Mouse (Mus musculus): ENCODE data around the gene Fxyd7. TPM values are rescaled to one million over a fixed set of nuclear protein-coding genes. Genes with fewer than 3 reads are reported as not detected.

The Fxyd7 gene
- total RNA-seq, 2 experiments from 2014 or later = 1.4 to 1.6 TPM

DNA sequence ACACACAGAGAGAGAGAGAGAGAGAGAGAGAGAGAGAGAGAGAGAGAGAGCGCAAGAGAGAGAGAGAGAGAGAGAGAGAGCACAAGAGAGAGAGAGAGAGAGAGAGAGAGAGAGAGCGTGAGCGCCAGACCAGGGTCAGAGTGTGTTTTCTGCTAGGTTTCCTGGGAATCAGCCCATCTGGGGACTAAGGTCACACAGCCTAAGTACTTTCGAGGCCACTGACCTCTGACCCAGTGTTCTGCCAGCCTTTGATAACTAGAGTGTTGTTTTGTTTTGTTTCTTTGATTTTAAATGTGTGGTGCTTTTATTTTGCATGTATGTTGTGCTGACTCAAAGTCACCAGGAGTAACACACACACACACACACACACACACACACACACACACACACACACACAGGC is 4.6 kb upstream of the Fxyd7 start:
- no peak for TF ChIP-seq CTCF (IDR thresholded peaks at IDR 0.05)
- Histone ChIP-seq H3K27ac (peak overlapping the region; percentile 99), H3K4me3 (peak overlapping the region; percentile 39)
- intact Hi-C loops (cut with DNase I) = loop anchor here (5.0 to 10.0 kb wide), 2 partner anchors 99 to 116 kb away; partner anchors contain the start of gene Gramd1a
- DNase-seq = no peak

DNA sequence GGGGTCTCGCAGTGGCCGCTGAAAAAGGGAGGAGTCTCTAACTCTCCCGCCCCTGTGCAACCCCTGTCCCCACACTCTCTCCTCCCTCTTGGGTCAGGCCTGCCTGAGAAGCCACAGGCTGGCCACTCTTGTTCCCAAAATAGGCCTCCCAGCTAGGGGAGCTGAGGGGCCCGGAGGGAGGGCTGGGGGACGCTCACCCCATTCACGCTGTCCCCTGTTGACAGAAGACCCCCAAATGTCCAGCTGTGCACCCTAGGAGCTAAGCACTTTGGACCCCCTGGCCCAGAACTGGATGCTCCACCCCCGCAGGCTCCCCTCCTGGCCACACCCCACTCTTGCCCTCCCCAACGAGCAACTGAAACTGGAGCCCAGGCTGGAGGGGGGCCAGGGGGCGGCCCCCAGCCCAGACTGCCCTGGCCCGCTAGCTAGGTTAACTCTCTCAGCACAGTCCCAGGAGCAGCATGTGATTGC is 4.1 kb upstream of the Fxyd7 start:
- Histone ChIP-seq H3K4me3 (peak overlapping the region; percentile 75), H3K27ac (peak overlapping the region; percentile 99)
- DNase-seq = peak; percentile 97
- TF ChIP-seq CTCF (IDR thresholded peaks at IDR 0.05) = no peak
- intact Hi-C loops (cut with DNase I) = loop anchor here (5.0 to 10.0 kb wide), 2 partner anchors 99 to 117 kb away; partner anchors contain the start of gene Gramd1a

- peak overlapping the region; percentile 99 for H3K27ac ChIP-seq
- intact Hi-C loops (cut with DNase I) = loop anchor here (5.0 to 10.0 kb wide), 3 partner anchors 97 to 118 kb away; partner anchors contain the start of genes Gramd1a and Usf2
- no peak for TF ChIP-seq CTCF (IDR thresholded peaks at IDR 0.05)
- peak overlapping the region; percentile 75 for H3K4me3 ChIP-seq
- peak; percentile 90 for DNase-seq
Observed at GRCm38 (mm10) chr7:31054661-31055320, 3.5 kb upstream of the Fxyd7 start.

DNA sequence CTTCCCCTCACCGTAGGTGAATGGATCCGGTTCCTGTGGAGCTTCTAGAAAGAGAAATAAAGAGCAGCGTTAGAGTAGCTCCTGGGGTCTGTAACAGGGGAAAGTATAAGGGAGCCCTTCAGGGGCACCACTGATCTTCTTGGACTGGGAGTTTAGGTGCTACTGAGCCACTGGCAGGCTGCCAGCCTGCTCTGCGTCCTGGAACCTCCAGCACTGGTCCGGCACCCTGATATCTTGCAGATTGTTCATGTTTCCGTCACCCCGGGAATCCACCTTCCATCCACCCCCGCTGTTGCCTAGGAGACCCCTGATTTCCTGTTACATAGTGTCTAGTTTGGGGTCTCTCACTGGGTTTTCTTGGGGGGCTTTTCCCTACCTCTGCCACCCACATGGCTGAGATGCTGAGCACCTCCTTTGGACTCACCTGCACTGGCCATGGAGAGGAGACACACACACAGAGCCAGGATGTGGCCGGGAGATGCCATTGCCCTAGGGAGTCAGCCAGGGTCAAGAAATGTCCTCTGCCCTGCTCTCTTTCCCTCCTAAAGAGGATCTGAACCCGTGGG is 2.7 kb upstream of the Fxyd7 start:
- intact Hi-C loops (cut with DNase I) = loop anchor here (5.0 to 10.0 kb wide), 2 partner anchors 97 to 101 kb away; partner anchors contain the start of genes Gramd1a and Usf2
- DNase-seq = peak; percentile 59
- H3K27ac ChIP-seq = peak overlapping the region; percentile 99
- no peak for TF ChIP-seq CTCF (IDR thresholded peaks at IDR 0.05)
- peak overlapping the region; percentile 75 for H3K4me3 ChIP-seq

DNA sequence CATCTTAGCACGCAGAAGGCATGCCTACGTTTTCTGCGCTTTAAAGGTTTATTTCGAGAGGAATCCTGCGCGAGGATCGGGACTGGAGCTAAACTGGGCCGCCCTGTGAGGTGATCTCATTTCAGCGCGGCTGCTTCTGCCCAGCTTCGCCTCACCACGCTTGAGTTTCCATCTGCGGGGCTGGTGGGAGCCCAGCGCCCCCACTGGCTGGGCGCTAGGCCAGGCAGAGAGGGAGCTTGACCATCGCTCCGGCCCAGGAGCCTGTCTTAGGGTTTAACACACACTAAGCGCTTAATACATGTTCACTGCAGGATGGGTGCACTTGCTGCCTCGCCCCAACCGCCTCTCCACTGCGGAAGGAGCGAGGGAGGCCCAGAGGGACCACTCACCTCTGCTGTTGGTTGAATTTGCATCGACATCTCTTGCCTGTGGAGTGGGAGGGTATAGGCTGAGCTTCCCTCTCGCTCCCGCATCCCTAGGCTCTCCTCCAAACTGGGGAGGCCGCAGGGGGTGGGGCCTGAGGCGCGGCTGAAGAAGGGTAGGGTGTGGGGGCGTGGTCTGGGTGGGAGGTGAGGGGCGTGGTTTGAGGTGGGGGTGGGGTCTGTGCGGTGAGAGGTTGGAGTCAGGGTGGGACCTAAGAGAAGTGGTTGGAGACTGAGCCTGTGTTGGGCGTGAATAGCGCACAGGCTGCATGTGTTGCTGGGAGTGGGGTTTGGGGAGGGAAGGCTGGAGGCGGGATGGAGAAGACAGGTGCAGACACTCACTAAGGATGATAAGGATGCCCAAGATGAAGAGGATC is 1.6 kb upstream of the Fxyd7 start:
- intact Hi-C loops (cut with DNase I) = loop anchor here (5.0 to 10.0 kb wide), 2 partner anchors 96 to 102 kb away; partner anchors contain the start of genes Gramd1a and Usf2
- peak overlapping the region; percentile 75 for H3K4me3 ChIP-seq
- TF ChIP-seq CTCF (IDR thresholded peaks at IDR 0.05) = no peak
- H3K27ac ChIP-seq = peak overlapping the region; percentile 99
- DNase-seq = peak; percentile 72

GRCm38 (mm10) chr7:31052251-31052635 is 976 bp upstream of the Fxyd7 start:
- peak overlapping the region; percentile 75 for H3K4me3 ChIP-seq
- no peak for DNase-seq
- intact Hi-C loops (cut with DNase I) = loop anchor here (5.0 to 10.0 kb wide), 2 partner anchors 95 to 103 kb away; partner anchors contain the start of genes Gramd1a and Usf2
- peak overlapping the region; percentile 66 for H3K27ac ChIP-seq
- no peak for TF ChIP-seq CTCF (IDR thresholded peaks at IDR 0.05)

DNA sequence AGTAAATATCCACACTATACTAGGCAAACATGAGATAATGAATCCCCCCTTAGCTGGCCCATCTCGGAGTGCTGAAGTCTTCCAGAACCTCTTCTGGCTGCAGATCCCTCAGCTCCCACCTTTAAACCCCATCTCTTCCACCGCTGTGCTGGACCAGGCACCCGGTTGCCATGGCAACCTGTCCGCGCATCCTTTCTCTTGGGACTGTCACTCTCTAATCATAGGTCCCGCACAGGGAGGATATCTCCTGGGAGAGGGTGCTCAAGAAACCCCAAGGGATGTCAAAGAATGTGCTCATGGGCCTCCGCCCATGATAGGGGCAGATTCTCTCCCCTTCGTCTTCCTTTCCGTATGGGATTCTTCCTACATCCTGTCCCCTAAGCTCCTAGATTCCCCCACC is 346 bp downstream of the Fxyd7 start:
- no peak for DNase-seq
- intact Hi-C loops (cut with DNase I) = loop anchor here (5.0 to 10.0 kb wide), 2 partner anchors 94 to 104 kb away; partner anchors contain the start of genes Gramd1a and Usf2
- TF ChIP-seq CTCF (IDR thresholded peaks at IDR 0.05) = no peak
- no peak overlapping the region for H3K27ac ChIP-seq
- H3K4me3 ChIP-seq = 0 out of 2 replicates have a peak overlapping the region, but pooled peaks have one; percentile 11

DNA sequence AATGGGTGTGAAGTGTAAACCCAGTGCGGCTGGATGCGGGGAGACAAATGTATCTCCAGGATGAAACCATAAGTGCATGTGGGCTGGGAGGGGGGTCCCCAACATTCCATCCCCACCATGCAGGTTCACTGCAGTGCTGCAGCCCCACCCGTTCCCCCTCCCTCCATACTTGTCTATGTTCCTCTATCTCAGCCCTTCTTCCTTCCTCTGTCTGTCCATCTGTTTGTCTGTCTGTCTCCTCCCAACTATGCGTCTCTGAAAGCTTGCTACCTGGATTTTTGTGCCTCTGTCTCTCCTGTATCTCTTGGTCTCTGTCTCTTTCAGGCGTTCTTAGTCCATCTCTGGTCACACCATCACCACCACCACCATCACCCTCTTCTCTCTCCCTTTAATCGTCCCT is 780 bp downstream of the Fxyd7 start:
- no peak for TF ChIP-seq CTCF (IDR thresholded peaks at IDR 0.05)
- H3K27ac ChIP-seq = no peak overlapping the region
- no peak overlapping the region for H3K4me3 ChIP-seq
- intact Hi-C loops (cut with DNase I) = loop anchor here (5.0 to 10.0 kb wide), 2 partner anchors 93 to 104 kb away; partner anchors contain the start of genes Gramd1a and Usf2
- DNase-seq = no peak

GRCm38 (mm10) chr7:31049846-31050281 is 1.4 kb downstream of the Fxyd7 start:
- H3K4me3 ChIP-seq = no peak overlapping the region
- intact Hi-C loops (cut with DNase I) = loop anchor here (5.0 to 10.0 kb wide), 2 partner anchors 93 to 105 kb away; partner anchors contain the start of genes Gramd1a and Usf2
- TF ChIP-seq CTCF (IDR thresholded peaks at IDR 0.05) = no peak

DNA sequence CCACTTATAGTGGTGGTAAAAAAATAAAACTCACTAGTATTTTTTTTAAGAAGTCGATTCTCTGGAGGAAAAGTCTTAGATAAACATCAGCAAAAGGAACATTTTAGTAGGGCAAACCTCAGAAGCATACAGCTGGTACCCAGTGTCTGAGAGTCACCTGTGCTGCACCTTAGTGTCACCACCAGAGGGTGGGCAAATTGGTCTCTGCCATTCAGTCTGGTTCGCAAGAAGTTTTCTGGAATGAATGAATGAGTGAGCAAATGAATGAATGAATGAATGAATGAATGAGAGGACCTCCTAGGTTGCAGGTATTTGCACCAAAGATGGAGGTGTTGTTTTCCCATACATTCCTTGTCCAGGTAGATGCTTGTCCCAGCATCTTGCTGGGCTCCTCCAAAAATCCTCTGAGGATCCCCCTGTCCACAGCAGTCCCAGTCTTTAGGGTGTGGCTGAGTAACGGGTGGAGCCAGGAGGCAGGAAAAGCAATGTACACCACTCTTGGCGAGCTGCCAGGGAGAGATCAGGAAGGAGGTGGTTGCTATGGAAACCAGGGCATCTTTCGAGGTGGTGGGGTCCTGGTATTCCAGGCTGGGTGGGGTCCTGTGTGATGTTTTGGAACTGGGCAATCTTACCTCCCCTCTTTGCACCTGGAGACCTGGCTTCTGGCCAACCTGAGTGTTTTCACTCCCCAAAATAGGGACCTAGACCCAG is 2.0 kb downstream of the Fxyd7 start:
- DNase-seq = peak; percentile 44
- Histone ChIP-seq H3K4me3 (no peak overlapping the region), H3K27ac (no peak overlapping the region)
- TF ChIP-seq CTCF (IDR thresholded peaks at IDR 0.05) = no peak
- intact Hi-C loops (cut with DNase I) = no loop called here

More at GRCm38 (mm10) chr7:31049846-31050281, 1.4 kb downstream of the Fxyd7 start:
- peak; percentile 38 for DNase-seq
- H3K27ac ChIP-seq = no peak overlapping the region

GRCm38 (mm10) chr7:31042431-31042910 is 8.8 kb downstream of the Fxyd7 start, which contains the start of gene Fxyd5:
TSS of gene Fxyd5 (minus strand) at chr7:31042481.
- intact Hi-C loops (cut with DNase I) = loop anchor here (5.0 kb wide), 1 partner anchor 70 kb away; the partner anchor contains the start of genes Fam187b and Lsr
- H3K4me3 ChIP-seq = peak within 1 kb of the TSS; percentile 75
- peak within 1 kb of the TSS; percentile 83 for H3K27ac ChIP-seq
- DNase-seq = no peak
- TF ChIP-seq CTCF (IDR thresholded peaks at IDR 0.05) = no peak
